Mouse (Mus musculus) liver, embryonic 14.5 days (tissue): ENCODE measurements at regions not wholly inside any gene's neighbourhood (a gene's known extent, or its start where the extent isn't known, plus 50 kb on each side); places are given as distances from the start of the nearest gene placed in this dataset.

Experiments used
- CTCF ChIP-seq: IDR thresholded peaks from 2 replicates; pipeline ENCODE4 v1.5.1; 2016; ENCODE audit warnings: antibody characterized with exemption, low read depth, control low read depth
- EP300 ChIP-seq: IDR thresholded peaks from 2 replicates; pipeline ENCODE4 v1.6.1; 2016; ENCODE audit warnings: antibody characterized with exemption, low read depth

GRCm38 (mm10) chr14:61980581-61980980 lies 311.8 kb upstream of the Rnaseh2b start:
- TF ChIP-seq EP300 (no peak), CTCF (no peak)
